Mouse (Mus musculus) left cerebral cortex, postnatal 10 days (tissue): Measurements from ENCODE around the gene Ndufs6. TPM values are rescaled to one million over a fixed set of nuclear protein-coding genes. Genes with fewer than 3 reads are reported as not detected.

Experiments used
- DNase-seq, 2 experiments: peaks; one replicate each; pipeline ENCODE4 v3.0.0; 2021 to 2022; ENCODE audit warnings: low spot score in 2 of 2, mixed read lengths in 1 of 2; ENCODE audit errors: extremely low spot score in 1 of 2
- intact Hi-C: fragments of 180-260 bp; cut with DNase I; formaldehyde crosslinking; loops from one replicate; pipeline ENCODE4 v1.15.1; 2025
- total RNA-seq, 2 experiments: library from RNA; stranded (reverse); gene quantifications; 2 replicates each; pipeline ENCODE4 v1.2.3; 2021

Gene Ndufs6
- total RNA-seq = 100 to 1,000 TPM; 172 to 183 TPM

DNA sequence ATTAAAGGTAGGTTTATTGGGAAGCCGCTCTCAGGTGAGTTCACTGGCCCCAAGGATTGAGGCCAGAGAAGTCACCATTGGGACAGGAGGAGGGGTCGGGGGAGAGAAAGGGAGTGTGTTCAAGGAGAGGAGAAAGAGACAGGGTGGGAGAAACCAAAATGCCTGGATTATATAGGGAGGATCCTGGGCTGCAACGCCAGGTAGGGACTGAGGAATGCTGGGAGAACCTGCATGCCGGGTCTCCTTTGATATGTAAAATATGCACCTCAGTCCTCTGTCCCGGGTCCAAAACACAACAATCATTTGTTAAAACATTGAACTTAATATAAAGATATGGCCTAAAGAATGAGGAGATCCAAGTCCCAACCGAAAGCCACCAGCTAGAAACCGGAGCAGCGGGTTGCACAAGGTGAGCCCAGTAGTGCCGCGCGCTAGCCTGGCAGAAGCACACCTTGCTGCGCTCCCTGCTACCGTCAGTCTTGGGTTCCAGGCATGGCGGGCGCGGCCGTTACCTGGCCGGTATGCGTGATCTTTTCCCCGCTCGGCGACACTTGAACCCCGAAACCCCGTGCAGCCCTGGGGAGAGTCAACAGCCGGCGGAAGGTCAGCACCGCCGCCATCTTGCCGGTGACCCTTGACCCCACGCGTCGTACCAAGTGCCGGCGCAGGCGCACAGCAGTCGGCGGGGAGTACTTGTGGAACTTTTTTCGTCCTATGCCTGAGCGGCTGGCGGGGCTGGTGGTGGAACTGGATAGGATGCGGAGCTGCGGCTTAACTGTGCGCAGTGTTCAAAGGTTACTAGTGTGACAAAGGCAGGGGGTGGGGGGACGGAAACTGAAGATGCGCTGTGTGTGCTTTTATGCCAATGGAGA, at the start of gene Ndufs6, which contains the start of gene Mrpl36:
Gene Ndufs6 (minus strand): TSS at position 716 of the 872 bp plus-strand sequence.
Gene Mrpl36 (plus strand): TSS at position 687 of the 872 bp plus-strand sequence.
- intact Hi-C loops = no loop called here
- DNase-seq = peak; percentile 93 to 97

DNA sequence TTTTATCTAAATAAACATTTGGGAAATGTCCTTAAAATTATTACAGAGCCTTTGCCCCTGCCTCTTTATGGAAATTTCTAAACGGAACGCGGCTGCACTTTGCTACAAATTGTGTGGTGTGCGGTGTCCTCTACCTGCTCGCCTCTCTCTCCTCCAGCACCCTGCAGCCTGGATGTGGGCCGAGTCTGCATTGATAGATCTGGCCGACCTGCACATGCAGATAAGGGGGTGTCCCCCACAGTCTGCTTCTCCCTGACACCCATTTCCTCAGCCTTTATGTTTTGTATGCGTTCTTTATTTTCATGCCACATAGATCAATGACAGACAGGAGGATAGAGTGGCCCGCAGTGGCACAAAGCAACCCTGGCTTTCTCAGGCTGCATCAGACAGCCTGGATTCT, 49.3 kb upstream of the Ndufs6 start:
- intact Hi-C loops = no loop called here
- DNase-seq = no peak

DNA sequence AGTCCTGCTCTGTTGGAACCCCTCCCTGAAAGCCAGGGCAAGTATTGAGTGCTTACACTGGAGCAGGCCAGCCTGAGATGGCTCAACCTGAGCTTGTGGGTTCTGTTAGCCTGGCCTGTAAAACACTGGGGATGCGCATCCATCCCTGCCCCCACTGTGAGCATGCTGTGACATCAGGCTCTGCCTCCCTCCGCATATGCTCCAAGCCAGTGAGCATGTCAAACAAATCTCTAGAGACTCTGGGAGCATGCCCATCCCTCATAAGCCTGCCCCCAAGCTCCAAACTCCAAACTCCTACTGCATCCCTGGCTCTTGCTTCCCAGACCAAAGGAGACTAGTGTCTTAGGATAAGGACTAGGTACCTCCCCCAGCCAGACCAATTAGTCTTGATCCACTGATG, 46.3 kb upstream of the Ndufs6 start:
- intact Hi-C loops = no loop called here
- DNase-seq = no peak

DNA sequence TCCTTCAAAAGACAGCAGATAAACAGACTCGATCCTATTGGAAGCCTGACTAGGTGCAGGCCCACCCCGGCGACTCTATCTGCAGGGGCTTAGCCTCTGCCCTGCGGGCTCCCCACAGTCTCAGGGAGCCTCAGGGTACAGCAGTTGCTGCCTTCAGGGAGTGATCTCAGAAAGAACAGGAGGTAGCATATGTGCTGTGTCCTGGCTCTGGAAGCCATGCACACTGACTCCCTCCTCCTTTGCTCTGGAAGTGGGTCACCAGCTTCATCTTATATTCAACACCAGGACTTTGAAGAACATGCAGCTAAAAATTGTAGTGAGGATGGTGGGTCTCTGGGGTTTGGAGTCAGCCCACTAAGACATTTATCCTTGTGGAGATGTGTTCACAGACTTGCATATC, 45.0 kb upstream of the Ndufs6 start:
- intact Hi-C loops = no loop called here
- DNase-seq = no peak

DNA sequence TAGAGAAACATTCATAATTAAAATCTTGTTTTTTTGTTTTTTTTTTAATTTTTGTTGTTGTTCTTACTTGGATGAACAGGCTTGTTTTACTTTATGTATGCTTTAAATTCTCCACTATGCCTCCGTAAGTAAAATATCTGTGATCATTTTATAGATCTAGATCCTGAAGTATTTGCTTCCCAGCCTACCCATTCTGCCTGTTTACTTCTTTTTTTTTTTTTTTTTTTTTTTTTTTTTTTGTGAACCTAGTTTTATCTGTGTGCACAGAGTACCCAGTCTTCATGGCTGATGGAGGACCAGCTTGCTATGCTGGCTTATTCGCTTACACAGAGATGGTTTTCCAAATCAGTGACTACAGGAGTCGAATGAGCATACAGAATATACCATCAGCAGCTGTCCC, 28.8 kb upstream of the Ndufs6 start:
- intact Hi-C loops = no loop called here
- no peak for DNase-seq

DNA sequence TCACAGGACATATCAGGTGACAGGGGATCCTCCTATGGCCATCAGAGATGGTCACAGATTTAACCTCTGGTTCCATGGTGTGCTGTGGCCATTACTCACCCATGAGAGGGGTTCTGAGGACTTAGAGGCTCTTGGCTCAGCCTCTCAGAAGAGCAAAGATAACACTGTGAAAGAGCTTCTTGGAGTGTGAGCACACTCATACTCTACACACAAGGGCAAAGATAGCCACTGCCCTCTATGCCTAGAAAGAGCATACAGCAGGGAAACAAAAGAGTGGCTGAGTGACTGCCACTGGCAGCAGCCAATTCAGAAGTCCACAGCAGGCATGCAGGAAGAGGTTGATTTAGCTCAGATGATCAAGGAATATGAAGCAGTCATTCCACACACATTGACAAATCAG, 24.1 kb upstream of the Ndufs6 start:
- intact Hi-C loops = no loop called here

DNA sequence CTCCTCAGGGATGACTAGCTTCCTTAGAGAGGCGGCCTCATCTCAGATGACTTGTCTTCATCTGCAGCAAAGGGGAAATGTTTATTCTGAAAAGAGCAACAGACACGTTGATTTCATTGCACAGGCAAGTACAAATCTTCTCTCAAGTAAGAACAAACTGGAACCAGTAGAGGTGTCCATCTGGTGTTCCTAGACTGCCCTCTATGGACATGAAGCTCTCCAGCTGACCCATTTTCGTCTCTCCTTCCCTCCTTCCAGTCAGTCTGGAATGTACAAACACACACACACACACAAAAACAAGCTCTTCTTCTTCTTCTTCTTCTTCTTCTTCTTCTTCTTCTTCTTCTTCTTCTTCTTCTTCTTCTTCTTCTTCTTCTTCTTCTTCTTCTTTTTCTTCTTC, 23.6 kb upstream of the Ndufs6 start:
- intact Hi-C loops = no loop called here
- DNase-seq = no peak

More for the DNA sequence above, 24.1 kb upstream of the Ndufs6 start:
- DNase-seq = no peak

DNA sequence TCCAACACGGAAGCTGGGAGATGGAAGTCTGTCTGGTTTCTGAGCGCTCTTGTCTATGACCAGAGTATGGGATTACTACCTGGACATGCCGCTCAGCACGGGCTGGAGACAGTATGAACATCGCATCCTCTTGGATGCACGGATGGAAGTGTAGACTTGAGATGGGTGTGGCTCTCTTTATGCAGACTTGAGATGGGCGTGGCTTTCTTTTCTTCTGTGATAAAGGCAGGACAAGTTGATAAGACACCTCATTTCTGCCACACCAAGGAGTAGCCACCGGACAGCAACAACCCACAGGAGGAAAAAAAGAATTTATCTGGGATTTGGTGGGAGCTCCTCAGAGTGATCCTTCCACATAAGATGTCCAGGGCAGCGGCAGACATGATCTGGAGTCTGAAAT, 22.4 kb upstream of the Ndufs6 start:
- intact Hi-C loops = no loop called here
- DNase-seq = no peak

DNA sequence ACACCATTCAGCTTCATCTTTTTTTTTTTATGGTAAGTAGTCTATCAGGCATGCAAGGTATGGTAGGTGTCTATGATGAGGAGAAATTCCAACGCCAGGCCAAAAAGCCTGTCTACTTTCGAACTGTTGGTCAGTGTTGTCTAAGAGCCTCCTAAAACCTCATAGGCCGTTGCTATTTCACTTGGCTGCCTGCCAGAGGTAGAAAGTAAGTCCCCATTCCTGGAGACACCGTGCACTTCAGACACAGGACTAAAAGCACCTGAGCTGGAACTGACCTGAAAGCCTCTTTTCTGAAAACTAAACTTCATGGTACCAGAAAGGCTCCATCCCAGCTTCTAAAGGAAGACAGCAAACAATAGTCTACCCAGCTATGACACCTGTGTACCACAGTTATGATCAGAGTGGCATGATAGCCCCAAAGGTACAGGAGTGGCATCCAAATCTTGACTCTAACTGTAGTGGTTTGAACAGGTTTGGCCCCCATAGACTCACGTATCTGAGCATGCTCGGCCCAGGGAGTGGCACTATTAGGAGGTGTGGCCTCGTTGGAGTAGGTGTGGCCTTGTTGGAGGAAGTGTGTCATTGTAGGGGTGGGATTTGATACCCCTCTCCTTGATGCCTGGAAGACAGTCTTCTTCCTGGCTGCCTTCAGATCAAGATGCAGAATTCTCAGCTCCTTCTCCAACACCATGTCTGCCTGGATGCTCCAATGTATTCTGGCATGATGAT, 19.7 kb upstream of the Ndufs6 start:
- intact Hi-C loops = no loop called here
- no peak for DNase-seq

DNA sequence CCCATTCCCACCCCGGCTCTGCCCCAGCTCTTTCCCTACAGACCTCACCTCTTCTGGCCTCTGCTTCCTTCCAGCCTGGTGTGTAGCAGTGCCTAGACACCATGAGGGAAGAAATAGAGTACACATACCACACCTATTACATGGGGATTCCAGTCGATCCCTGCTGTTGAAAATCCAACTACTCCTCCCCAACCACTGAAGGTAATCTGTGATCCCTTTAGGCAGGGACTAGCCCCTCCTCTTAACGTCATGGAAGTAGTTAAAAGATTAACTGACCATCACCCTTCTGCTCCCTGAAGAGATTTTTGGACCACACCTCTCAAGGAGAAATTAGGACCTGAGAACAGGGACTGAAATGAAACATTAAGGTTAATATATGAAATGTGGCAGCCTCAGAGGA, 18.8 kb upstream of the Ndufs6 start:
- intact Hi-C loops = no loop called here
- no peak for DNase-seq

DNA sequence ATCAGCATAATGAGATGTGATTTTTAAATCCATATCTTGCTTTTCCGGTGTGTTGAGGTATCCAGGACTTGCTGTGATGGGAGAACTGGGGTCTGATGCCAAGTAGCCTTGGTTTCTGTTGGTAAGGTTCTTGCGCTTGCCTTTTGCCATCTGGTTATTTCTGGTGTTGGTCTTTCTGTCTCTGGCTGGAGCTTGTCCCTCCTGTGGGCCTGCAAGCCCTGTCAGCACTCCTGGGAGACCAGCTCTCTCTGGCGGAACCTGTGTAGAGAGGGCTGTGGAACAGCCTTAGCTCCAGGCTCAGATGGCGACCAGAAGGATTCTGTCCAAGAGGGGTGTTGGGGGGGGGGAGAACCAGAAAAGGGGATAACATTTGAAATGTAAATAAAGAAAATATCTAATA, 18.4 kb upstream of the Ndufs6 start:
- intact Hi-C loops = no loop called here

DNA sequence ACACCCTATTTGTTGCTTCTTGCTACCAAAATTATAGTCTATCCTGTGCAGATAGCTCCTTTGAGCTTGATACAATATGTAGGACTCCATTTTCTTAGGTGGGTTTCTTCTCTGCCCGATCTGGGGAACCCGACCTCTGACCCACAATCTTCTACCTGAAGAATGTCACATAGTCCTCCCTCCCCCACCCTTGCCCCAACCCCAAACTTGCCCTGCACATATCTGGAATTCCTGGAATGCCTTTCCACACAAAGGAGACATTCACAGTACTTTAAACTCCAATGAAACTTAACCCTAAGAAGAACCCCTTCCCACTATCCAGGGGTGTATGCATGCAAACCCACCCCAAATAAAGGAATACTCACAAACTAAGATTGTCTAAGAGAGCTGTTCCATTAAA, 17.8 kb upstream of the Ndufs6 start:
- DNase-seq = no peak
- intact Hi-C loops = no loop called here

More for the DNA sequence above, 18.4 kb upstream of the Ndufs6 start:
- no peak for DNase-seq

DNA sequence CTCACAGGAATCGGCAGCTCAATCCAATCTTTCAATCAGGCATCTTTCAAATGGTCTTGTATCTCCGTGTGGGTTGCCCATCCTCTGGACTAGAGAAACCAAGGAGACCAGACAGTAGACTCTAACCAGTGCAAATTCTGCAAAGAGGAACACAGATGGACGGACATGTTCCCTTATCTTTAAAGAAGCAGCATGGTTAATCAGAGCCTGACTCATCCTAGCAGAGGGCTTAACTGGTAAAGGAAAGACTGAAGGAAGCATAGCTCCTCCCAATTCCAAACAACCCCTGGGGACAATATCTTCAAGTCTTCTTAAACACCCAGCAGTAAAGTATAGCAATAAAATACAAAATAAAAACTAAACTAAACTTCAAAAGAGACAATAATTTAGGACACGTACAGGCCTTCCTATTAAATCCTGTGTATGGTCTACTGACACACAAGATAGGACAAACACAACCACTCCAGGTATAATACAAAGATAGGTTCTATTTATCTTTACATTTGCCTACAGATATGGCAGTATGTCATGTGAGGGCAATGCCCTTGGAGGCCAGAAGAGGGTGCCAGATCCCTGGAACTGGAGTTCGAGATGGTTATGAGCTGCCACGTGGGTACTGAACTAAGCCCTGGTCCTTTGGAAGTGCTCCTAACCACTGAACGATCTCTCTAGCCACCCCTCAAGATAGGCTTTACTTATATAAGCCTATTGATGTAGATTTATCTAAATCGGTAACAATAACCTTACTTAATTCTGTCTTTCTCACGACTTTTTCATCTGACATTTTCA, 17.0 kb upstream of the Ndufs6 start:
- intact Hi-C loops = no loop called here
- DNase-seq = no peak

DNA sequence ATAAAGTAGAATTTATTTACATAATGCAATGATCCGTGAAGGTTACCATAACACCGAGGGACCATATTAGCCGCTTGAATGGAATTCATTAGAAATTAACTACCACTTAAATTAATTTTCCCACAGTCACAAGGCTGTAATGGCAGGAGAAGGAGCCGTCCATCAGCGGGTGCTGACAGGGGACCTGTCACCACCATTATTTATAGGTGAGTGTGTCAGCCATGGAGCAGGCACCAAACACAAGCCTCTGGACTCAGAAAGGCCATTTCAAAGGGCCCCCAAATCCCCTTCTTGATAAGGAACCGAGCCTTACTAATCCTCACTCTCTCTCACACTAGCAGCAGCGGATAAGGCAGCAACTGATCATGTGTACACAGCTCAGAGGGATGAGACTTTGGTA, 8.4 kb upstream of the Ndufs6 start:
- intact Hi-C loops = no loop called here
- DNase-seq = no peak

DNA sequence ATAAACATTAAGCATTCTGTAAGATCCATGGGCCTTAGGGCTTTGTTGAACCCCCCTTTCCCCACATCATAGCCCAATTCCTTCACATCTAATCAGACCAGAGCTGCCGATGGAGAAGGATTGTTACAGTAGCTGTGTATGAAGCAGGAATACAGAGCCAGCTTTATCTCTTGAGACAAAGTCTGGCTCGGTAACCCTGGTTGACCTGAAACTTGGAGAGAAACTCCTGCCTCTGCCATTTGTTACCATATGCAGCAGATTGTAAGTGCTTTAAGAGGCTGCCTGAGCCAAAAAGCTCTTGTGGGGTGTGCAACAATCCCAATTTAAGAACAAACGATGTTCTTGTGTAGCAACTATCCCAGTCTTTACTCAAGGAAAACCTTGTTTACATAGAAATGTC, 3.4 kb upstream of the Ndufs6 start:
- intact Hi-C loops = no loop called here

DNA sequence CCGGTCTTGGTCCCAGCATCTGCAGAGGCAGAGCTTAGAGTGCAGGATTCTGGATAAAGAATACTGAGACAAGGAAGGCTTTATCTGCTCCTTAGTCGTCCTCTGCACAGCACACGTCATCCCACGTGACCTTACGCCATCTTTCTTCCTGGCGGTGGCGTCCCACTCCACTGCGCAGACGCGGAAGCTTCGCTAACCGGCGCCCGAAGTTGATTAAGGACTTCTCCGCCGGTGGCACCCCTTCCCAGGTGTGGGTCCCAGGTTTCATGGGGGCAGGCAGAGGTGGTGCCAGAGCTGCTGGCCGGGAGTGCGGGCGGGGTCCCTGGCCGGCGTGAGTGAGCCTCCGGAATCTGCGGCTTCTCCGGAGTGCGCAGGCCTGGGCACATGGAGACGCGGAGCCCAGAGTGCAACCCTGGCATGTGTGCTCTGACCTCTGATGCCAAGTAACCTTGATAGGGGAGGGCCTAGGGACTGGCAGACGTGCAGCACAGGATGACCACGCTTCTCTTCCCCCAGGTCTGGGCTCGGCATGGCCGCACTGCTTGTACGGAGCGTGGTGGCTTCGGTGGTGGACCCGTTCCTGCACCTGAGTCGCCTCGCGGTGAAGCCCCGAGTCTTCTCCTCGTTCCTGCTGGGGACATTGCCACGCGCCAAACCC, 2.6 kb upstream of the Ndufs6 start:
- intact Hi-C loops = no loop called here

More for the DNA sequence above, 3.4 kb upstream of the Ndufs6 start:
- peak in 1 of 2 experiments; percentile 12 for DNase-seq

DNA sequence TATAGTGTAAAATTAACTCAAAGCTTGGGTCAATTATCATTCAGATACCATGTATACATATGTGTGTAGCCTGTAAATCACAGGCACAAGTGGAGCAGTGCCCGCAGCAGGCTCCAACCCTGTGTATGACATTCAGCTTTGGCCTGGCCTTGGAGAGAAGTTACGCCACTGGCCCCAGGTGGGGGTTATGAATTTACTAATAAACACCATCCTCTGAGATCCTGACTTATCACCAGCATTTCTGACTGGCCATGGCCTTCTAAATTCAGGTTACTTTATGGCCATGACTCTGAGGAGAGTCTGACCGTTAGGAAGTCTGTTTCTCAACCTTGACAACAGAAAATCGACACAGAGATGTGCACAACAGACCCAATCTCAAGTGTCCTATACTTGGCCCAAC, 4.9 kb downstream of the Ndufs6 start:
- no peak for DNase-seq
- intact Hi-C loops = no loop called here

More for the DNA sequence above, 2.6 kb upstream of the Ndufs6 start:
- peak; percentile 84 to 91 for DNase-seq

DNA sequence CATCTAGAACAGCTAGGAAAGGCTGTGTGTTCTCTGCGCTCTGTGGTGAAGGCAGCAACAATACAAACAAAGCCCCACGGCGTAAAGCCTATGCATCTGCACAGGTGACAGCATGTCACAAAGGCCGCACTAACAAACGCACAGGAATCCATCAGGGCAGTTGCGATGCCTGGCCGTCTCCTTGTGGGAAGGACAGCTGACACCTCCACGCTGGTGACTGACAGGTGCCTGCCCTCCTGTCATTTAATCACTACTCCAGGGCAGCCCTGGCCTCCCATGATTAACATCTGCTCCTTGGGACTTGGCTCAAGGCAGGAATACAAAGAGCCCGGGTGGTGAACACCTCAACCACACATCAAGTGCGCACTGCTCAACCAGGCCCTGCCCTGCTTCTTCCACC, 5.7 kb downstream of the Ndufs6 start:
- intact Hi-C loops = no loop called here
- no peak for DNase-seq

DNA sequence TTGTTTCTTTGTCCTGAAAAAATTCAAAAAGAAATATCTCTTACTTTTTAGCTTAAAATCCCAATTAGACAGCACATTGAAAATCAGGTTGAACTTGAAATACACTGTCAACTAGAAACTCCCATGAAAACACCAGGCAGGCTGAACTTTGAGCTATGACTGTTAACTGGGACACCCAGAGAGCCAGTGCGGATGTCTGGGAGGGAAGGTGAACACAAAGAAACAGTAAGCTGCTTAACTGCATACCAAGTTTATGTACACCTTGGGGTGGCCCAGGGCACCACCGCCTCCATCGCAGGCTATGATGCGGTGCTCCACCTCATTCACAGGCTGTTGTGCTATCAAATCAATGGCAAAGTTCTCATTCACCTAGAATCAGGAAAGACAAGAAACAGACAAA, 8.3 kb downstream of the Ndufs6 start:
- intact Hi-C loops = no loop called here
- no peak for DNase-seq
